Mouse (Mus musculus): Measurements from ENCODE around the gene Smim24. TPM values are rescaled to one million over a fixed set of nuclear protein-coding genes. Genes with fewer than 3 reads are reported as not detected.

Gene Smim24
- polyA plus RNA-seq, 1 experiment from 2014 or later: 3.4 TPM

GRCm38 (mm10) chr10:81434361-81435263, 41.8 kb downstream of the Smim24 start:
- no peaks in the 10 kb centered on the region for H3K9me3 ChIP-seq (replicated peaks; ENCODE audit: control insufficient read depth, low read length)
- DNase-seq (ENCODE audit: low spot score): no peak
- peaks cover 3% of the 10 kb centered on the region for H3K4me1 ChIP-seq (ENCODE audit: control insufficient read depth, insufficient read depth, low read length)
- no peaks in the 10 kb centered on the region for H3K27me3 ChIP-seq (ENCODE audit: control insufficient read depth, insufficient read depth, low read length)
- no peak overlapping the region for H3K4me2 ChIP-seq (ENCODE audit: low read depth, low read length)
- 62% methylated on average over 15 of the region's 15 CpGs for WGBS
- no peak overlapping the region for H3K27ac ChIP-seq (replicated peaks; ENCODE audit: low read depth, low read length)
- H3K4me3 ChIP-seq (ENCODE audit: low read depth, low read length): no peak overlapping the region
- no peaks in the 10 kb centered on the region for H3K36me3 ChIP-seq (replicated peaks; ENCODE audit: control insufficient read depth, insufficient read depth, low read depth, low read length)
- ATAC-seq (replicated peaks; ENCODE audit: insufficient number of reproducible peaks, low FRiP score, low TSS enrichment, low read depth): no peak
- no peak overlapping the region for H3K9ac ChIP-seq (replicated peaks; ENCODE audit: low read length)

- no peak overlapping the region for H3K27ac ChIP-seq (replicated peaks; ENCODE audit: low read depth, low read length)
- no peaks in the 10 kb centered on the region for H3K9me3 ChIP-seq (replicated peaks; ENCODE audit: control insufficient read depth, low read length)
- H3K9ac ChIP-seq (replicated peaks; ENCODE audit: low read length): no peak overlapping the region
- H3K36me3 ChIP-seq (replicated peaks; ENCODE audit: control insufficient read depth, insufficient read depth, low read depth, low read length): no peaks in the 10 kb centered on the region
- no peak overlapping the region for H3K4me3 ChIP-seq (ENCODE audit: low read depth, low read length)
- H3K27me3 ChIP-seq (ENCODE audit: control insufficient read depth, insufficient read depth, low read length): no peaks in the 10 kb centered on the region
- 78% methylated on average over 3 of the region's 3 CpGs for WGBS
- DNase-seq (ENCODE audit: low spot score) (no peak), ATAC-seq (replicated peaks; ENCODE audit: insufficient number of reproducible peaks, low FRiP score, low TSS enrichment, low read depth) (no peak)
- H3K4me2 ChIP-seq (ENCODE audit: low read depth, low read length): no peak overlapping the region
- peaks cover 3% of the 10 kb centered on the region; the same call in 1 of the 2 replicates for H3K4me1 ChIP-seq (ENCODE audit: control insufficient read depth, insufficient read depth, low read length)
Observed at GRCm38 (mm10) chr10:81435436-81435835, 42.6 kb downstream of the Smim24 start.

- no peaks in the 10 kb centered on the region for H3K36me3 ChIP-seq (replicated peaks; ENCODE audit: control insufficient read depth, insufficient read depth, low read depth, low read length)
- no peak for DNase-seq (ENCODE audit: low spot score)
- H3K4me1 ChIP-seq (ENCODE audit: control insufficient read depth, insufficient read depth, low read length): no peaks in the 10 kb centered on the region
- no peaks in the 10 kb centered on the region for H3K27me3 ChIP-seq (ENCODE audit: control insufficient read depth, insufficient read depth, low read length)
- ATAC-seq (replicated peaks; ENCODE audit: insufficient number of reproducible peaks, low FRiP score, low TSS enrichment, low read depth): no peak
- H3K4me2 ChIP-seq (ENCODE audit: low read depth, low read length): no peak overlapping the region
- H3K27ac ChIP-seq (replicated peaks; ENCODE audit: low read depth, low read length): no peak overlapping the region
- no peak overlapping the region for H3K4me3 ChIP-seq (ENCODE audit: low read depth, low read length)
- no peaks in the 10 kb centered on the region for H3K9me3 ChIP-seq (replicated peaks; ENCODE audit: control insufficient read depth, low read length)
- H3K9ac ChIP-seq (replicated peaks; ENCODE audit: low read length): no peak overlapping the region
Observed at GRCm38 (mm10) chr10:81441019-81441418, 48.2 kb downstream of the Smim24 start.

Small RNA genes lying within 50 kb of the gene (microRNA-seq; reads per million reads assigned to microRNA genes)
- gene Mir1191b (ENCODE audit: borderline number of aligned reads): not detected
- gene Mir6913 (ENCODE audit: borderline number of aligned reads): not detected

Other genes with a start within 250 kb of the Smim24 start
- 36.1 and 46.5 TPM in 2 replicates for gene Pias4, start 225.1 kb upstream of the Smim24 start, polyA plus RNA-seq (2014; fragmentation: Nextera tagmentation; extraction: Ambion mirVana)
- gene Eef2, start 216.4 kb upstream of the Smim24 start, polyA plus RNA-seq (2014; fragmentation: Nextera tagmentation; extraction: Ambion mirVana): 417 and 424 TPM in 2 replicates
- 47.4 and 49.4 TPM in 2 replicates for gene Dapk3, start 210.0 kb upstream of the Smim24 start, polyA plus RNA-seq (2014; fragmentation: Nextera tagmentation; extraction: Ambion mirVana)
- gene 4930442H23Rik, start 209.2 kb upstream of the Smim24 start, polyA plus RNA-seq (2014; fragmentation: Nextera tagmentation; extraction: Ambion mirVana): not detected in 2 replicates
- gene Nmrk2, start 191.0 kb upstream of the Smim24 start, polyA plus RNA-seq (2014; fragmentation: Nextera tagmentation; extraction: Ambion mirVana): not detected in 2 replicates
- gene Atcay, start 162.2 kb upstream of the Smim24 start, polyA plus RNA-seq (2014; fragmentation: Nextera tagmentation; extraction: Ambion mirVana): 4.1 and 5.3 TPM in 2 replicates
- gene Zfr2, start 159.9 kb upstream of the Smim24 start, polyA plus RNA-seq (2014; fragmentation: Nextera tagmentation; extraction: Ambion mirVana): 2.5 and 2.8 TPM in 2 replicates
- gene Matk, start 140.1 kb upstream of the Smim24 start, polyA plus RNA-seq (2014; fragmentation: Nextera tagmentation; extraction: Ambion mirVana): 2.6 and 4.0 TPM in 2 replicates
- 203 and 205 TPM in 2 replicates for gene Mrpl54, start 126.1 kb upstream of the Smim24 start, polyA plus RNA-seq (2014; fragmentation: Nextera tagmentation; extraction: Ambion mirVana)
- gene Apba3, start 126.1 kb upstream of the Smim24 start, polyA plus RNA-seq (2014; fragmentation: Nextera tagmentation; extraction: Ambion mirVana): 35.3 and 41.3 TPM in 2 replicates
- gene Tjp3, start 101.5 kb upstream of the Smim24 start, polyA plus RNA-seq (2014; fragmentation: Nextera tagmentation; extraction: Ambion mirVana): 2.5 and 3.3 TPM in 2 replicates
- gene Pip5k1c, start 100.1 kb upstream of the Smim24 start, polyA plus RNA-seq (2014; fragmentation: Nextera tagmentation; extraction: Ambion mirVana): 41.5 and 46.6 TPM in 2 replicates
- 30.1 and 30.5 TPM in 2 replicates for gene Cactin, start 71.9 kb upstream of the Smim24 start, polyA plus RNA-seq (2014; fragmentation: Nextera tagmentation; extraction: Ambion mirVana)
- gene Tbxa2r, start 64.3 kb upstream of the Smim24 start, polyA plus RNA-seq (2014; fragmentation: Nextera tagmentation; extraction: Ambion mirVana): 1.4 and 2.1 TPM in 2 replicates
- not detected in 2 replicates for gene Gipc3, start 49.8 kb upstream of the Smim24 start, polyA plus RNA-seq (2014; fragmentation: Nextera tagmentation; extraction: Ambion mirVana)
- 97.9 and 103 TPM in 2 replicates for gene Hmg20b, start 42.6 kb upstream of the Smim24 start, polyA plus RNA-seq (2014; fragmentation: Nextera tagmentation; extraction: Ambion mirVana)
- 3.4 and 4.0 TPM in 2 replicates for gene Mfsd12, start 35.6 kb upstream of the Smim24 start, polyA plus RNA-seq (2014; fragmentation: Nextera tagmentation; extraction: Ambion mirVana)
- not detected in 2 replicates for gene 4930404N11Rik, start 27.2 kb upstream of the Smim24 start, polyA plus RNA-seq (2014; fragmentation: Nextera tagmentation; extraction: Ambion mirVana)
- 92.1 and 95.0 TPM in 2 replicates for gene Fzr1, start 14.5 kb upstream of the Smim24 start, polyA plus RNA-seq (2014; fragmentation: Nextera tagmentation; extraction: Ambion mirVana)
- gene Dohh, start 8.6 kb upstream of the Smim24 start, polyA plus RNA-seq (2014; fragmentation: Nextera tagmentation; extraction: Ambion mirVana): 45.0 and 52.5 TPM in 2 replicates
- 2.5 and 4.1 TPM in 2 replicates for gene Gm48551, start 8.6 kb upstream of the Smim24 start, polyA plus RNA-seq (2014; fragmentation: Nextera tagmentation; extraction: Ambion mirVana)
- gene Gm48552, start 4.0 kb upstream of the Smim24 start, polyA plus RNA-seq (2014; fragmentation: Nextera tagmentation; extraction: Ambion mirVana): 0.63 TPM in 1 of 2 replicates, not detected in the other
- 13.1 and 16.1 TPM in 2 replicates for gene Nfic, start 62.6 kb downstream of the Smim24 start, polyA plus RNA-seq (2014; fragmentation: Nextera tagmentation; extraction: Ambion mirVana)
- gene Celf5, start 89.7 kb downstream of the Smim24 start, polyA plus RNA-seq (2014; fragmentation: Nextera tagmentation; extraction: Ambion mirVana): 2.5 and 2.7 TPM in 2 replicates
- gene Ncln, start 103.3 kb downstream of the Smim24 start, polyA plus RNA-seq (2014; fragmentation: Nextera tagmentation; extraction: Ambion mirVana): 31.9 and 44.2 TPM in 2 replicates
- gene S1pr4, start 107.1 kb downstream of the Smim24 start, polyA plus RNA-seq (2014; fragmentation: Nextera tagmentation; extraction: Ambion mirVana): 0.20 and 0.31 TPM in 2 replicates
- 0.77 and 0.92 TPM in 2 replicates for gene Gna15, start 131.2 kb downstream of the Smim24 start, polyA plus RNA-seq (2014; fragmentation: Nextera tagmentation; extraction: Ambion mirVana)
- 62.0 and 68.6 TPM in 2 replicates for gene Gna11, start 152.1 kb downstream of the Smim24 start, polyA plus RNA-seq (2014; fragmentation: Nextera tagmentation; extraction: Ambion mirVana)
- 303 and 321 TPM in 2 replicates for gene Aes, start 166.4 kb downstream of the Smim24 start, polyA plus RNA-seq (2014; fragmentation: Nextera tagmentation; extraction: Ambion mirVana)
- gene Tle2, start 181.5 kb downstream of the Smim24 start, polyA plus RNA-seq (2014; fragmentation: Nextera tagmentation; extraction: Ambion mirVana): 14.1 and 15.3 TPM in 2 replicates
- 7.1 and 10.7 TPM in 2 replicates for gene Tle6, start 208.0 kb downstream of the Smim24 start, polyA plus RNA-seq (2014; fragmentation: Nextera tagmentation; extraction: Ambion mirVana)
- 0.52 and 0.70 TPM in 2 replicates for gene BC025920, start 213.2 kb downstream of the Smim24 start, polyA plus RNA-seq (2014; fragmentation: Nextera tagmentation; extraction: Ambion mirVana)
- 37.8 and 39.8 TPM in 2 replicates for gene Sirt6, start 234.7 kb downstream of the Smim24 start, polyA plus RNA-seq (2014; fragmentation: Nextera tagmentation; extraction: Ambion mirVana)
- 3.2 and 4.1 TPM in 2 replicates for gene Ankrd24, start 235.5 kb downstream of the Smim24 start, polyA plus RNA-seq (2014; fragmentation: Nextera tagmentation; extraction: Ambion mirVana)